Mouse (Mus musculus) myocyte (in vitro differentiated cells): ENCODE results near the gene Trp53rkb.

Experiments
- POLR2A ChIP-seq: IDR thresholded peaks from one replicate; pipeline ENCODE4 v1.6.1; 2011; ENCODE audit warnings: low read depth, mild to moderate bottlenecking, control low read depth, moderate library complexity; ENCODE audit not compliant: insufficient read length
- POLR2AphosphoS2 ChIP-seq: IDR thresholded peaks from one replicate; pipeline ENCODE4 v1.6.1; 2011; ENCODE audit warnings: low read depth, control low read depth; ENCODE audit not compliant: insufficient read length

- TF ChIP-seq POLR2A (no peak), POLR2AphosphoS2 (no peak)
Measured at GRCm38 (mm10) chr2:166792355-166792754, at the start of gene Trp53rkb.
